Mouse (Mus musculus) G1E-ER4 (cell line): Measurements from ENCODE around the gene Selenov. TPM values are rescaled to one million over a fixed set of nuclear protein-coding genes. Genes with fewer than 3 reads are reported as not detected.

ENCODE experiments used
- GATA1 ChIP-seq: IDR thresholded peaks from one replicate; pipeline ENCODE4 v1.8.0; 2012; ENCODE audit warnings: low read length, inconsistent platforms
- polyA plus RNA-seq: library from polyadenylated mRNA; stranded (reverse); fragments of >175 nt; gene quantifications from 2 replicates; pipeline ENCODE4 v1.2.3, GENCODE M21; 2012

Selenov gene
- polyA plus RNA-seq, 1 experiment, result not detected

DNA sequence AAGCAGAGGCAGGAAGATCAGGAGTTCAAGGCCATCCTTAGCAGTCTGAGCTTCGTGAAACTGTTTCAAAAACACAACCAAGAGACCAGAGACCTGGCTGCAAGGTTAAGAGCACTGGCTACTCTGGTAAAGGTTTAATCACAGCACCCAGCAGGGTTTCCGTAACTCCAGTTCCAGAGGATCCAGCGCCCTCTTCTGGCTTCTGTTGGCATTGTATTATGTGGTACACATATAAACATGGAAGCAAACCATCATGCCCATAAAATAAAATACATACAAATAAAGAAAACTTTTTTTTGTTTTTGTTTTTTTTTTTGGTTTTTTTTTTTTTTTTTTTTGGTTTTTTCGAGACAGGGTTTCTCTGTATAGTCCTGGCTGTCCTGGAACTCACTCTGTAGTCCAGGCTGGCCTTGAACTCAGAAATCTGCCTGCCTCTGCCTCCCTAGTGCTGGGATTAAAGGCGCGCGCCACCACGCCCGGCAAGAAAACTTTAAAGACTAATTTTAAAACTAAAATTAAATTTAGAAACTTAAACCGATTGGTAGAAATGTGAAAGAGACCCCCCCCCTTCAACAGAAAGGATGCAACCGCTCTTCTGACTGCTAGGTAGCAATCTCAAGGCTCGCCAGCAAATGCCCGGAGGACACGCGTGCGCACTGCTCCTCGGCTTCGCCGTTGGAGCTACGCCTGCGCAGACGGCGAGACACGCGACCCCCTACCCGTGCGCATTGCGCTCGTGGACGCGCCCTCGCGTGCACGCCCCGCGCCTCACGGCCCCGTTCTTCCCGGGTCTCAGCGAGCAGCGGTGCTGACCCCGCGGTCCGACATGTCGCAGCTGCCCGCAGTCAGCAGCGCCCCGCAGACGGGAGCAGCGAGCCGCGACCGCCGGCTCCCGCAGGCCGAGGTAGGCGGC is 23.6 kb downstream of the Selenov start, which contains the start of gene Eid2:
TSS of gene Eid2 (plus strand) at position 753 of the 913 bp plus-strand sequence.
- no peak for TF ChIP-seq GATA1

DNA sequence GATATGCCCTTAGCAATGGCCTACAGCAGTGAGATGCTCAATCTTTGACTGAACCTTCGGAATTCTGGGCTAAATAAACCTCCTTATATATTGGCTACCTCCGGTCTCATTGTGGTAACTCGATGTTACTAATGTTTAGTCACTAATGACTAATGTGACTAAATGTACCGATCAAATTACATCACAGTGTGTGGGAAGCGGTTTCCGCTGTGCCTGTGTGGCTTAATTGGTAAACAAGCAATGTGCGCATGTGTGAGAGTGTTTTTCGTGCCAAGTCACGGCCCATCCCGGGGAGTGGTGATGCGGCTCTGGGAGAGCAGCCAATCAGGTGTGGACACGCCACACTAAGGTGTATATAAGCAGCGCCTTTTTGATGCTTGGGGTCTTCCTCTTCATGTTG is 25.6 kb downstream of the Selenov start:
- TF ChIP-seq GATA1, result no peak

DNA sequence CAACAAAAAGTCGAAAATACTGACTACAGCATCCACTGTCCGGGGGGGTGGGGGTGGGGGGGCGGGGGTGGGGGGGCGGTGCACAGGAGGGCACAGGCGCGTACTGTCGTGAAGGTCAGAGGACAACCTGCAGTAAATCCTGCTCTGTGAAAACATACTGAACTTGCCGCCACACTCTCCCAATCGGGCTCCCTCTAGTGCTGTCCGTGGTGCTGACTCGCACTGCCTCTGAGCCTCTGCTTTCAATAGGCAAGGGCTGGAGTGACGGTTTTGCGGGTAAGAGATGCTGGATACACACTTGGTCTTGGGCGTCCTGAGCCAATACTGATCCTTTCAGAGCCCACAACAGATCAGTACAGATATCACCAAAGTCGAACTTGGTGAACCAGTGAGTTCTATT is 27.2 kb downstream of the Selenov start:
- no peak for TF ChIP-seq GATA1

DNA sequence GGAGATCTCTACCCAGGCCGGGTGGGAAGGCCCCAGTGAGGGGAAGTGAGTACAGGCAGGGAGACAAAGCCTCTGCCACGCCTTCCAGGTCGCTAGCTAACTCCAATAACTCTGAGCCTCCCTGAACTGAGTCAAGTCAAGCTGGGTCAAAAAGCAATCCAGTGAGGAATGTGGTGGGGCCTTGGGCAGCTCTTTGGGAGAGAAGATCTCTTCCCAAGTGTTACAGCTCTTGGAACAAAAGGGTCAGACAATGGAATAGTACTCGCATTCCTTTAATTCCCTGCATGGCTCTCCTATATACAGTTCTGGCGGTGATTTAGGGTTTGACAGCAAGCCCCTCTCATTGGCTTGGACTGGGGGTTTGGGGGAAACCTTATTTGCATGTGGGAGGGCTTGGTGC is 28.1 kb downstream of the Selenov start:
- TF ChIP-seq GATA1, result no peak

DNA sequence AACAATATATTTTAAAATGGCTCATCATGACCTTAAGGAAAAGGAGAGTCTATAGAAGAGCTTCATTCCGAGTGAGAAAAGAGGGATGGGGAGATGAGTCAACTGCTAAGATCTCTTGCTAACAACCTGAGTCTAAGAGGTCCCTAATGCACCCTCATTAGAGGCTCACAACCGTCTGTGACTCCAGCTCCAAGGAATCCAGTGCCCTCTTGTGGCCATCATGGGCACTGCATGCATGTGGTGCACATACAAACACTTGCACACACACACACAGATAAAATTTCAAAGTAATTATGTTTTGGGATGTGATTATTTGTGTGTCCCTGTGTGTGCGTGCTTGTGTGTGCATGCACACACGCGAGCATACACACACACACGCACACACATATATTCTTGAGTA is 35.5 kb downstream of the Selenov start:
- no peak for TF ChIP-seq GATA1

DNA sequence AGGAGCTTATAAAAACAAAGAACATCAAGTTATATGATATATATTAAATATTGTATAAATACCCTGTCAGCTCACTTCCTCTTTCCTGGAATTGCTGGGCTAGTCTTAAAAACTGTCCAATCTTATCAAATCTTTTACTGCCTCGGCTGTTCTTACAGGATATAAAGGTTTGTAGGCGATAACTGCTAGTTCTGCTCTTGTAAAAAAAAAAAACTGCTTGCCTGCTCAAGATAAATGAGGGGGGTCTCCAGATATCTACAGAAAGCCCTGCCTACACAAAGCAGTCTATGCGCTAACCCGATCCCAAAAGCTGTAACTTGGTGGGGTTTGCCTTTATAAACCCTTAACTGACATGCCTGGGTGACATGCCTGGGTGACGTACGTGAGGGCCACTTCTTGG is 36.4 kb downstream of the Selenov start:
- peak; percentile 91 for TF ChIP-seq GATA1

DNA sequence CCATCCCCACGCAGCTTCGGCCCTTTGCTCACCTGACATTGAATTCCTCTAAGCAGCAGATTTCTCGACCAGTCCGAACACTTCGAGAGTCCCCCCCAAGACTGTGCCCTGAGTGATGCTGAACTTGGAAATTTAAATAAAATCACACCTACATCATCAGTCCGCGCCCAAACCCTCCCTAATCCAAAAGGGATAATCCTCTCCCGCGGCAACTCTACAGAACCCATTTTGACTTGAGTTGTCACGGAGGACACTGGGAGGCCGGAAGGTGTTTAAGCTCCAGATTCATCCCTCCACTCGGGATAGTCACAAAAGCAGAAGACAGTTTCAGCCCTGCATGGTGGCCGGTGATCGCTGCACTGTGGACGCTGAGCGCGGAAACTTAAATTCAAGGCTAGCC is 39.0 kb downstream of the Selenov start:
- TF ChIP-seq GATA1, result no peak

DNA sequence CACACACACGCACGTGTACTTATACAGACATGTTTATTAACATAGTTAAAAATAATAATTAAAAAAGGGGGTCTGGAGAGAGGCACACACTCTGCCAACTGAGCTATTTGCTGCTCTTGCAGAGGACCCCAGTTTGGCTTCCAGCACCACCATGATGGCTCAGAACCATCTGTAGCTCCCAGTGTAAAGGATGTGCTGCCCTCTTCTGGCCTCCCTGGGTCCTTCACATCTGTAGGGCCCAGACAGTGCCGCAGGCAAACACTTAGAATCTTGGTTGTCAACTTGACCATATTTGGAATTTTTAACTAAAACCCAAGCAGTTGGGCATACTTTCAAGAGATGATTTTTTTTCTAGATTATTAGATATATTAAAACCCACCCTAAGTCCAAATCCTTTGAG is 42.0 kb downstream of the Selenov start:
- no peak for TF ChIP-seq GATA1

Other genes starting within 250 kb of the Selenov start
- gene Psmc4, start 241.1 kb downstream of the Selenov start, polyA plus RNA-seq, result 148 and 188 TPM in 2 replicates
- not detected in 2 replicates for gene Fcgbp, start 219.9 kb downstream of the Selenov start, polyA plus RNA-seq
- gene 9530053A07Rik, start 161.7 kb downstream of the Selenov start, polyA plus RNA-seq, result not detected in 2 replicates
- gene Fbl, start 121.5 kb downstream of the Selenov start, polyA plus RNA-seq, result 951 and 979 TPM in 2 replicates
- 51.5 and 66.1 TPM in 2 replicates for gene Dyrk1b, start 111.7 kb downstream of the Selenov start, polyA plus RNA-seq
- 90.4 and 132 TPM in 2 replicates for gene Eid2, start 23.3 kb downstream of the Selenov start, polyA plus RNA-seq
- 49.9 and 67.9 TPM in 2 replicates for gene Eid2b, start 13.4 kb downstream of the Selenov start, polyA plus RNA-seq
- gene Dll3, start 11.1 kb upstream of the Selenov start, polyA plus RNA-seq, result 0.17 and 0.36 TPM in 2 replicates
- gene Timm50, start 20.9 kb upstream of the Selenov start, polyA plus RNA-seq, result 254 and 431 TPM in 2 replicates
- 164 and 237 TPM in 2 replicates for gene Supt5, start 47.6 kb upstream of the Selenov start, polyA plus RNA-seq
- 1,552 and 2,390 TPM in 2 replicates for gene Rps16, start 59.5 kb upstream of the Selenov start, polyA plus RNA-seq
- gene Plekhg2, start 81.4 kb upstream of the Selenov start, polyA plus RNA-seq, result 15.2 and 16.0 TPM in 2 replicates
- gene Zfp36, start 89.1 kb upstream of the Selenov start, polyA plus RNA-seq, result 19.6 and 21.6 TPM in 2 replicates
- 30.5 and 33.2 TPM in 2 replicates for gene Med29, start 101.5 kb upstream of the Selenov start, polyA plus RNA-seq
- gene Paf1, start 101.8 kb upstream of the Selenov start, polyA plus RNA-seq, result 229 and 279 TPM in 2 replicates
- 1.3 and 1.7 TPM in 2 replicates for gene Gmfg, start 146.3 kb upstream of the Selenov start, polyA plus RNA-seq
- 0.03 and 0.10 TPM in 2 replicates for gene Lrfn1, start 160.8 kb upstream of the Selenov start, polyA plus RNA-seq
- gene Ifnl2, start 219.3 kb upstream of the Selenov start, polyA plus RNA-seq, result not detected in 2 replicates
- gene Ifnl3, start 231.7 kb upstream of the Selenov start, polyA plus RNA-seq, result not detected in 2 replicates
- gene Sycn, start 249.7 kb upstream of the Selenov start, polyA plus RNA-seq, result not detected in 2 replicates